Mouse (Mus musculus): Measurements from ENCODE around the gene Lin7a.

DNA sequence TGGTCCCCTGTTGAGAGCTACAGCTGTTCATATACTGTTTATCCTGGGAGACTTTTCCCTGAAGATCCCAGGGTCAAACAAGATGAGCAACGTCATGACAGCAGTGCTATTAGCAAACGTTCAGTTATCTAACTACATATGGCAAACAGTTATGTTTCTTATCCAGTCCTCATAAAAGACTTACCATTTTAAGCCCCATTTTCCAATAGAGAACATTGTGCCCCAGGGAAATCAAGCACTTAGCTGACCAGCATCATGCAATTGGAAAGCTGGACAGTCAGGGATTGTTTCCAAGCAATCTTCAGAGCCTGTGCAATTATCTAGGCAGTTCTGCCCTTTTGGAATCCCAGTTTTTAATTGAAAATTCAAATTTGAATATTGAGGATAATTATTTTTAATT is 105.7 kb downstream of the Lin7a start:
- TF ChIP-seq CTCF (IDR thresholded peaks at IDR 0.05; ENCODE audit: low read depth, low read length) (no peak), TAL1 (conservative IDR thresholded peaks at IDR 0.05; ENCODE audit: low read depth, low read length) (no peak), GATA2 (IDR thresholded peaks at IDR 0.05; ENCODE audit: borderline replicate concordance, low read depth, low read length) (no peak)

All from G1E (cell line).